Mouse (Mus musculus): ENCODE data around the gene Esf1. TPM values are rescaled to one million over a fixed set of nuclear protein-coding genes. Genes with fewer than 3 reads are reported as not detected.
"Not testable (repeated sequence)": the region's sequence is repeated elsewhere in the genome, so short reads cannot be mapped to it uniquely, and the experiment has no call there.

Esf1 gene
- polyA plus RNA-seq (2016; fragmentation: Nextera tagmentation; extraction: Ambion mirVana) = 20.1 and 20.4 TPM in 2 replicates

DNA sequence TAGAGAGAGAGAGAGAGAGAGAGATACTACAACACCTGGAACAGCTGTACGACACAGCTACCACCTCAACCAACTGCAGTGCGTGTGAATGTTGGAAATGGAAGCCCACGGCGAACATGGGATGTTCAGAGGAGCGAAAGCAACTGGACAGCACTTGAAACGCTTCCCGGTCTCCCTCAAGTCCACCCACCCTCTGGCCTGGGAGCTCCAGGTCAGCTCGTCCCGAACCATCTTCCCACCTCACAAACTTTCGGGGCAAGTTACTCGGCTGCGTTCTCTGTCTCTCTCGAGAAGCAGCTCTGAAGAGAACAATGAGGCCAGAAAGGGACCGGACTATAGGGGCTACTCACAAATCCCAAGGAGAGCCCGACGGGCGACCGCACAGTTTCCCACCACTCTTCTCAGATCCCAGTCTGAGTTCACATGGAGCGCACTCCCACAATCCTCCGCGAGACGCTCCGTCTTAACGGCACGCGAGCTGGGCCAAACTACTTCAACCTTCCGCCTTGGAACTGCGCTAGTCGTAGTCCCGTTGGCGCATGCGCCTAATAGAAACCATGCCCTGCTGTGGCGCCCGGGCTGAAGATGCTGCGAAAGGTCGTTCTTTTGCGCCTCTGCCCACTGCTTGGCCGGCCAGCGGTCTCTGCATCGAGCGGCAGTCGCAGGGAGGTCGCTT is at the start of gene Esf1, which contains the start of gene Ndufaf5:
TSS of gene Esf1 (minus strand) at position 438 of the 676 bp plus-strand sequence.
TSS of gene Ndufaf5 (plus strand) at position 523 of the 676 bp plus-strand sequence.
- Histone ChIP-seq H3K4me3 (peak within 1 kb of the TSS; percentile 82), H3K9ac (peak within 1 kb of the TSS; percentile 86), H3K9me3 (replicated peaks) (no peaks in the 10 kb centered on the region), H3K27ac (ENCODE audit: poor library complexity, severe bottlenecking) (peak within 1 kb of the TSS; percentile 86), H3K27me3 (replicated peaks) (no peaks in the 10 kb centered on the region), H3K4me1 (replicated peaks) (peaks cover 15% of the 10 kb centered on the region), H3K4me2 (peak within 1 kb of the TSS; percentile 84), H3K36me3 (peaks cover 23% of the 10 kb centered on the region)
- WGBS = under 1% methylated on average over 43 of the region's 43 CpGs
- peak; percentile 98 for ATAC-seq (ENCODE audit: insufficient number of reproducible peaks, low FRiP score)

DNA sequence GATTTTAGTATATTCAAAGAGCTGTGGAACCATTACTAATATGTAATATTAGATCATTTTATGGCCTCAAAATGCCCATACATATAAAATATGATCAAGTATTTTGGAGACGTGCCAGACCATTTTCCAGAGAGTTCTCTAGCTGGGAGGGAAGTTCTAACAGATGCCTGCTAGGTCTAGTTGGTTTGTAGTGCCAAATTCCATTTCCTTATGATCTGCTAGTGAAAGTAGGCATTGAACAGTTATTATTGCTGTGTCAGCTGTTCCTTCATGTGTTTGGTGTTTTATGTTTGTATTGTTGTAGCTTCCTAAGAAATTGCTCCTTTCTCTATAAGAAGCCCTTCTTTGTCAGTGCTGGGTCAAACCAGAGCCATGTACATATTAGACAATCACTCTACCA is 45.6 kb upstream of the Esf1 start:
- Histone ChIP-seq H3K27ac (ENCODE audit: poor library complexity, severe bottlenecking) (no peak overlapping the region), H3K36me3 (no peaks in the 10 kb centered on the region), H3K4me1 (replicated peaks) (no peaks in the 10 kb centered on the region), H3K4me3 (no peak overlapping the region), H3K4me2 (no peak overlapping the region), H3K9me3 (replicated peaks) (no peaks in the 10 kb centered on the region), H3K27me3 (replicated peaks) (no peaks in the 10 kb centered on the region), H3K9ac (no peak overlapping the region)
- no peak for ATAC-seq (ENCODE audit: insufficient number of reproducible peaks, low FRiP score)
- WGBS = 71% methylated on average over 1 of the region's 1 CpGs

DNA sequence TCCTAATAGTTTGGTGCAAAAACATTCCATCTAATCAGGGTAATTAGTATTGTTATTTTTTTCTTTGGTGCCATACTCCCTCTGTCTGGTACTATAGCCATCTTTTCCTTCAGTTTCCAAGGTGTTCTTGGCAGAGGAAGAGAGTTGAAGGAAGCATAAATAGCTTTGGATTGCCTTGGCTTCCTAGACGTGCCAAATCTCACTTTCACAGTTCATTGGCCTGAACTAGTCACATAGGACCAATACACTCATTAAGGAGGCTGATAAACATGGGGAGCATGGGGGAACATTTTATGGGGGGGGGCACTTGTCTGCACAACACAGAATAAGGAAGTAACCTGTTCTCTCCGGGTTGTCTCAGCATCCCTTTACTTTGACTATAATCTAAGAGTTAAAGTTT is 45.1 kb upstream of the Esf1 start:
- Histone ChIP-seq H3K4me2 (no peak overlapping the region), H3K36me3 (no peaks in the 10 kb centered on the region), H3K27ac (ENCODE audit: poor library complexity, severe bottlenecking) (no peak overlapping the region), H3K27me3 (replicated peaks) (no peaks in the 10 kb centered on the region), H3K4me3 (no peak overlapping the region), H3K9me3 (replicated peaks) (no peaks in the 10 kb centered on the region), H3K4me1 (replicated peaks) (no peaks in the 10 kb centered on the region; the same call in 1 of the 2 replicates), H3K9ac (no peak overlapping the region)
- ATAC-seq (ENCODE audit: insufficient number of reproducible peaks, low FRiP score) = no peak
- 67% methylated on average over 2 of the region's 2 CpGs for WGBS

- no peaks in the 10 kb centered on the region for H3K9me3 ChIP-seq (replicated peaks)
- H3K4me1 ChIP-seq (replicated peaks) = peaks cover 8% of the 10 kb centered on the region
- no peaks in the 10 kb centered on the region for H3K27me3 ChIP-seq (replicated peaks)
- no peak overlapping the region for H3K4me3 ChIP-seq
- ATAC-seq (ENCODE audit: insufficient number of reproducible peaks, low FRiP score) = no peak
- no peaks in the 10 kb centered on the region for H3K36me3 ChIP-seq
- no peak overlapping the region for H3K27ac ChIP-seq (ENCODE audit: poor library complexity, severe bottlenecking)
- H3K4me2 ChIP-seq = no peak overlapping the region
- no peak overlapping the region for H3K9ac ChIP-seq
- WGBS = 86% methylated on average over 4 of the region's 4 CpGs
Measured at GRCm38 (mm10) chr2:140214519-140215027, 44.2 kb upstream of the Esf1 start.

- no peak overlapping the region for H3K4me3 ChIP-seq
- no peak overlapping the region for H3K9ac ChIP-seq
- peaks cover 15% of the 10 kb centered on the region; the same call in 1 of the 2 replicates for H3K4me1 ChIP-seq (replicated peaks)
- H3K27ac ChIP-seq (ENCODE audit: poor library complexity, severe bottlenecking) = no peak overlapping the region
- ATAC-seq (ENCODE audit: insufficient number of reproducible peaks, low FRiP score) = no peak
- whole genome bisulfite sequencing = 91% methylated on average over 7 of the region's 7 CpGs
- no peaks in the 10 kb centered on the region for H3K27me3 ChIP-seq (replicated peaks)
- peaks cover 33% of the 10 kb centered on the region for H3K36me3 ChIP-seq
- H3K9me3 ChIP-seq (replicated peaks) = no peaks in the 10 kb centered on the region
- H3K4me2 ChIP-seq = no peak overlapping the region
Measured at GRCm38 (mm10) chr2:140203756-140204155, 33.4 kb upstream of the Esf1 start.

DNA sequence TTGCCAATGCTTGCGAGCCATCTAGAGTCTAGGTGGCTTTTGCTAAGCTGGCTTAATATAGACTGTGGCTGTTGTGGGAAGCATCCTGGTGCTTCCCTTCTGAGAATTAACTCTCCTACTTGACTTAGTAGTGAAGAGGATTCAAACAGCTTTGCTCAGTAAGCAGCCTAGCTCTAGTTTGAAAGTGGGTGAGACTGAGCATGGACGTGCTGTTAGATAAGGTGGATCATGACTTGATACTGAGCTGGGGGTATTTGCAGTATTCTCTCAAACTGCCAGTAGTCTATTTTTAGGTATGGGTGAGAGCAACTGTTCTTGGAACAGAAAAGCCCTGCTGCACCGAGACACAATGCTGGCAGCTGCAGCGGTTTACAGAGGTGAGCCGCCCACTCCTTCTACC is 32.2 kb upstream of the Esf1 start:
- Histone ChIP-seq H3K4me3 (no peak overlapping the region), H3K4me2 (peak overlapping the region; percentile 30)
- 39% methylated on average over 5 of the region's 5 CpGs for WGBS

DNA sequence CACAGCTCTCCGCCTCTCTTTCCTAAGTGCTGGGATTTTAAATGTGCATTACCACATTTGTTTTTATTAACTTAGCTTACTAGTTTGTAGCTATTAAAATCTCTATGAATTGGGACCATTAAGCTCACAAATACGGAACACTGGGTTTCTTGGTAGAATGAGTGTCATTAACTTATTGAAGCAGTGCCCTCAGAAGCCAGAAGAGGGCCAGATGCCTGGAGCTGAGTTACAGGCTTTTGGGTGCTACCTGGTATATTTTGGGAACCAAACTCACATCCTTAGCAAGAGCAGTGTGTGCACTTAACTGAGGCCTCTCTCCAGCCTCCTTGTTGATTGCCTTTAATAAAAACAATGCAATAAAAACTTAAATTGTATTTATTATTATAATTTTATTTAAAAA is 30.3 kb upstream of the Esf1 start:
- H3K4me3 ChIP-seq = no peak overlapping the region
- H3K27me3 ChIP-seq (replicated peaks) = no peaks in the 10 kb centered on the region
- H3K27ac ChIP-seq (ENCODE audit: poor library complexity, severe bottlenecking) = no peak overlapping the region
- 82% methylated on average over 2 of the region's 2 CpGs for WGBS
- peaks cover 15% of the 10 kb centered on the region; the same call in 1 of the 2 replicates for H3K4me1 ChIP-seq (replicated peaks)
- ATAC-seq (ENCODE audit: insufficient number of reproducible peaks, low FRiP score) = no peak
- H3K36me3 ChIP-seq = peaks cover 45% of the 10 kb centered on the region
- H3K9ac ChIP-seq = no peak overlapping the region
- H3K4me2 ChIP-seq = no peak overlapping the region
- no peaks in the 10 kb centered on the region for H3K9me3 ChIP-seq (replicated peaks)

More for the DNA sequence above, 32.2 kb upstream of the Esf1 start:
- Histone ChIP-seq H3K27ac (ENCODE audit: poor library complexity, severe bottlenecking) (peak overlapping the region; percentile 68), H3K36me3 (peaks cover 39% of the 10 kb centered on the region), H3K9ac (no peak overlapping the region), H3K27me3 (replicated peaks) (no peaks in the 10 kb centered on the region), H3K9me3 (replicated peaks) (no peaks in the 10 kb centered on the region), H3K4me1 (replicated peaks) (peaks cover 15% of the 10 kb centered on the region; the same call in 1 of the 2 replicates)
- ATAC-seq (ENCODE audit: insufficient number of reproducible peaks, low FRiP score) = peak; percentile 57; the same call in 1 of the 2 replicates

GRCm38 (mm10) chr2:140185685-140186210 is 15.4 kb upstream of the Esf1 start:
- not testable (repeated sequence) for H3K9ac ChIP-seq; H3K9me3 ChIP-seq (replicated peaks); H3K4me2 ChIP-seq; H3K4me3 ChIP-seq; ATAC-seq (ENCODE audit: insufficient number of reproducible peaks, low FRiP score); H3K27me3 ChIP-seq (replicated peaks); H3K27ac ChIP-seq (ENCODE audit: poor library complexity, severe bottlenecking); H3K4me1 ChIP-seq (replicated peaks)
- WGBS = 88% methylated on average over 3 of the region's 3 CpGs
- H3K36me3 ChIP-seq = peaks cover 44% of the 10 kb centered on the region

DNA sequence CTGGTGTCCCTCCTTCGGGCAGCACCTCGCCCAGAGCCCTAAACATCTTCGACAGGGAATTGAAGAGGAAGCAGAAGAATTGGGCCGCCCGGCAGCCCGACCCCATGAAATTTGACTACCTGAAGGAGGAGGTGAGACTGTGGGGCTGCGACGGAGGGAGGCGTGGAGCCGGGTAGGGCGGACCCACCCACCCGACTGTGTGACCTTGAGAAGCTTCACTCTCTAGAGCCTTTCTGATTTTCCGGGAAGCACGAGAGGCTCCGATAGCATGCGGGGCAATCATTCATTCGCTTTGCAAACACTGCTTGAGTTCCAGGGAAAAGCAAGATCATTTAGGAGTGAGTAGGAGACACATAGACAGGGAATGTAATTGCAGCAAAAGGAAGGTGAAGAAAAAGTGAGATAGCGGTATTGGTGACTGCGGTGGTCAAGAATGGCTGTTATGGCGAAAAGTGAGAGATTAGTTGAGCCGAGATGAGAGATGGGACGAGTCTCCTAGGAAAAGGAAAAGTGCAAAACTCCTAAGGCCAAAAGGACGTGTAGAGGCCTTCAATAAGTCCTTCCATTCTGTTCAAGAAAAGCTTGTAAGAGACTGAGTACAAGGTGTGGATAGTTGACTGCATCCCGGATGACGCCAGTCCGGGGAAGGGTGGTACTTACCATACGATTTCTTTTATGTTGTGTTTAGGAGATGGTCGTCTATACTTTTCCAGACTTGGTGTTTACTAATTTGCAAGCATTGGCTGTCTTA is 614 bp upstream of the Esf1 start:
- Histone ChIP-seq H3K27ac (ENCODE audit: poor library complexity, severe bottlenecking) (peak overlapping the region; percentile 86), H3K36me3 (peaks cover 24% of the 10 kb centered on the region), H3K4me2 (peak overlapping the region; percentile 84), H3K9me3 (replicated peaks) (no peaks in the 10 kb centered on the region), H3K4me3 (peak overlapping the region; percentile 82), H3K9ac (peak overlapping the region; percentile 86), H3K4me1 (replicated peaks) (peaks cover 15% of the 10 kb centered on the region), H3K27me3 (replicated peaks) (no peaks in the 10 kb centered on the region)
- ATAC-seq (ENCODE audit: insufficient number of reproducible peaks, low FRiP score) = peak; percentile 86
- 6% methylated on average over 28 of the region's 28 CpGs for WGBS

DNA sequence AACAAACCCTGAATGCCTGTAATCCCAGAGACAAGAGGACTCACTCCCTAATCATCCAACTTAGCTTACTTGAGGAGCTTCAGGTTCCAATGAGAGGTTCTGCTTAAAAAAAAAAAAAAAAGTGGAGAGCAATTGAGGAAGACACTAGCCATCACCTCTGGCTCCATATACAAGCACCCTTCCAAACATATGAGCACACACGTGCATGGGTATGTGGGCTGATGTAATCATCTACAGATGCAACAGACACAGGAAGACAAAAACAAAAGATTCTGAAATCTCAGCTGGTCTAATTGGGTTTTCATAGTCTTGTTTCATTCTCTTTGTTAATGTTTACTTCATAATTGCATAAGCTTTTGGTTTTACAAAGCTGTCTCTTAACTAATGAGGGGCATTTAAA is 1.3 kb downstream of the Esf1 start:
- no peak overlapping the region for H3K4me2 ChIP-seq
- H3K9me3 ChIP-seq (replicated peaks) = no peaks in the 10 kb centered on the region
- peaks cover 15% of the 10 kb centered on the region for H3K4me1 ChIP-seq (replicated peaks)
- H3K27ac ChIP-seq (ENCODE audit: poor library complexity, severe bottlenecking) = no peak overlapping the region
- no peak for ATAC-seq (ENCODE audit: insufficient number of reproducible peaks, low FRiP score)
- 70% methylated on average over 1 of the region's 1 CpGs for WGBS
- H3K27me3 ChIP-seq (replicated peaks) = no peaks in the 10 kb centered on the region
- H3K9ac ChIP-seq = no peak overlapping the region
- no peak overlapping the region for H3K4me3 ChIP-seq
- peaks cover 26% of the 10 kb centered on the region for H3K36me3 ChIP-seq

GRCm38 (mm10) chr2:140163351-140163854 is 7.0 kb downstream of the Esf1 start:
- 92% methylated on average over 5 of the region's 5 CpGs for WGBS
- no peaks in the 10 kb centered on the region for H3K9me3 ChIP-seq (replicated peaks)
- no peak overlapping the region for H3K4me3 ChIP-seq
- 0 out of 2 replicates have a peak, but pooled peaks cover 2% of the 10 kb centered on the region for H3K4me1 ChIP-seq (replicated peaks)
- H3K4me2 ChIP-seq = no peak overlapping the region
- H3K9ac ChIP-seq = no peak overlapping the region
- no peak overlapping the region for H3K27ac ChIP-seq (ENCODE audit: poor library complexity, severe bottlenecking)
- ATAC-seq (ENCODE audit: insufficient number of reproducible peaks, low FRiP score) = no peak
- no peaks in the 10 kb centered on the region for H3K27me3 ChIP-seq (replicated peaks)
- H3K36me3 ChIP-seq = peaks cover 30% of the 10 kb centered on the region

All from heart, embryonic 12.5 days (tissue).